Mouse (Mus musculus) adrenal gland, postnatal 4 days (tissue): ENCODE results near the gene Exoc4. TPM values are rescaled to one million over a fixed set of nuclear protein-coding genes. Genes with fewer than 3 reads are reported as not detected.

ENCODE experiments used
- DNase-seq, 2 experiments: peaks; one replicate each; pipeline ENCODE4 v3.0.0; 2021 to 2022; ENCODE audit warnings: low spot score in 2 of 2, mixed read lengths in 2 of 2
- total RNA-seq, 2 experiments: library from RNA; stranded (reverse); gene quantifications; 2 replicates each; pipeline ENCODE4 v1.2.3; 2021

Exoc4 gene
- total RNA-seq, 2 experiments from 2014 or later = 53.7 to 60.0 TPM

GRCm38 (mm10) chr6:33998590-33998989 lies 749.7 kb downstream of the Exoc4 start:
- DNase-seq = no peak

DNA sequence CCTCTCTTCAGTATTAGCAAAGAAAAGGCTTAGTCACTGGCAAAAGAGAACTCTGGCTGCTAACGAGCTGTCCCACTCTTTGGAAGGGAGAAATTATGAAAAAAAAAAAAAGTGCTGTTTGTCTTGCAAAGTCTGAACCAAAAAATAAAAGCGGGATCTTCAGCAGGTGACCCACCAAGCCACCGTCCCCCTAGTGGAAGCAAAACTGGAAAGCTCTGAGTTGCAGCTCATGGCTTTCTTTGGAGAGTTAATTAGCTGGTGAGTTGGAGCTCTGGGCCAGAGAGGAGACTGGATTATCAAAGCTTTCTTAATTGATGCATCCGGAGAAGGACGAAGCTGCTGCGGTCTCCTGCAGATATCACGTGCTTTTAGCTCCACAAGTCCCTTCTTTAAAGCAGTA lies 750.6 kb downstream of the Exoc4 start:
- DNase-seq = no peak

GRCm38 (mm10) chr6:34000644-34001043 lies 751.8 kb downstream of the Exoc4 start:
- no peak for DNase-seq

DNA sequence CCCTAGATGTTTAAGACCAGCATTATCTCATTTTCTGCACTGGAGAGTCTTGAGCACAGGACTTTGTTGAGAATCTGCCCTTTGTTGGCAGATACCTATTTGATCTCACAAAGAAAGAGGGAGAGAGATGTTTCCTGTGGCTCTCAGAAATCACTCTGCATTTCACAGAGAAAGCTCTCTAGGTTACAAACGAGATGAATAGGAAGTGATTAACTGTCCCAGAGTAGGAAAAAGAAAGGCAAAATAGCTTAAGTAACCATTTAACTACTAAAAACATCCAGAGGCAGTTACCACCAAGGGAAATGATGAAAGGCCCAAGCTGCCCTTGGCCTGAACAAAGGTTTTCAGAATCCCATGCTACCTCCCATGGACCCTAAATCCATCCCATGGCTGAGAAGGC lies 754.1 kb downstream of the Exoc4 start:
- DNase-seq = no peak

GRCm38 (mm10) chr6:34013469-34013868 lies 764.6 kb downstream of the Exoc4 start:
- DNase-seq = no peak

Other genes starting within 250 kb of the Exoc4 start
- gene Chchd3, start 188.8 kb upstream of the Exoc4 start, total RNA-seq = 100 to 1,000 TPM; 166 to 183 TPM